Mouse (Mus musculus): Measurements from ENCODE around the gene Odf3.

Odf3 gene

DNA sequence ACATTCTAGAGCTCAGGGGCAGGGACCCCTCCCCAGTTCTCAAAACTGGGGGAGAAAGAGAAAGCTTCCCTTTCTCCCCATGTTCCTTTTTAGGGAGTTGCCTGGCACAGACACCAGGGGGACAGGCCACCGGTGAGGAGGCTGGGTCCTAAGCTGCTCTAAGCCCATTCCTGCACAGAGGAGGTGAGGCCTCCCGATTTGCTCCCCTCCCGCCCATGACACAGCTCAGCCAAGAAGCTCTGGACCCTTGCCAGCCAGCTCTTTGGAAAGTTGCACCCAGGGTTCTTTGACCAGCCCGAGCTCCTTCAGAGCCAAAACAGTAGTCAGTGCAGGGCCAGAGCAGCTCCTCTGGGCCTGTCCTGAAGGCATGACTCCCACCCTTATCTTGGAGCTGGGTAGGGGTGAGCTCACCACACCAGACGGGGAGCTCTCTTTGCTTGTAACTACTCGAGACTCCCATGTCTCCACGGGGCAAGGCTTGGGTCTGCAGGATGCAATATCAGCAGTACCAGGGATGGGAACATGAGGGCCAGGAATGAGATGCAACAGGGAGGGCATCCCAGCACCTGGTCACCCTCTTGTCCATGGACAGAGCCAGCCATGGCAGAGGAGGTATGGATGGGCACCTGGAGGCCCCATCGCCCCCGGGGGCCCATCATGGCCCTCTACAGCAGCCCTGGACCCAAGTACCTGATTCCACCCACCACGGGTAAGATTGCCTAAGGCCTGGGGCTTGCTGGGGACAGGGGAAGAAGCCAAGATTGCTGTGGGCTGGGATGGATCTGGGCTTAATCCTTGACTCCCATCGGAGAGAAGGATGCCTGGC lies at the start of gene Odf3:
TSS of gene Odf3 (plus strand) at position 51 of the 826 bp plus-strand sequence.
- ChIA-PET CTCF (interaction anchor here (0.5 to 6.3 kb wide), 12 partner anchors 19 to 329 kb away, joined by 3 to 50 read pairs (median 4); no protein-coding TSS in a partner anchor), POLR2A (interaction anchor here in 3 of 4 experiments (0.6 to 2.6 kb wide), 14 partner anchors 9 to 491 kb away, joined by 3 to 24 read pairs (median 5); partner anchors contain the start of genes Gm45785 (in 3 of the 3), Ric8a (in 3 of the 3), Bet1l (in 2 of the 3) and B4galnt4 (in 1 of the 3))

DNA sequence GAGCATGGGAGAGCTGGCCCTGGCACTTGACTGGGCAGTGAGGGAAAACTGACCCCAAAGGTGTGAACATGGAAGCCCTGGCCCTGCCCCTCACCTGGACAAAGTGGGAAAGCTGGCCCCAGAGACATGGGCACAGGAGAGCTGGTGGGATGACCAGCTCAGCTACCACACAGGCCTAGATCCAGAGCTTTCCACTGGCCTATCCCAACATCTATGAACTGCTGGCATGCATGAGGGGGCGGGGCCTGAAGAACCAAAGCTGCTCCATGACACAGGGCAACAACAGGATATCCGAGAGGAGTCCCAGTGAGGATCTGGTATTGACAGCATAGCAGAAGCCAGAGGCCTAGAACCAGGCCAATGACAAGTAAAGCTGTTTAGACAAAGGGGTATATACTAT lies 49.4 kb upstream of the Odf3 start:
- POLR2A ChIA-PET, result interaction anchor here in 1 of 4 experiments (0.5 kb wide), 1 partner anchor 805 kb away, joined by 6 read pairs; no protein-coding TSS in a partner anchor

GRCm38 (mm10) chr7:140802629-140803028 lies 45.0 kb upstream of the Odf3 start:
- POLR2A ChIA-PET, result interaction anchor here in 1 of 4 experiments (0.6 kb wide), 1 partner anchor 20 kb away, joined by 3 read pairs; no protein-coding TSS in a partner anchor
- CTCF ChIA-PET, result no interaction called here

More for the DNA sequence above, 49.4 kb upstream of the Odf3 start:
- CTCF ChIA-PET, result interaction anchor here in 1 of 4 experiments (0.6 to 1.0 kb wide), 2 partner anchors 13 to 21 kb away, joined by 3 read pairs; no protein-coding TSS in a partner anchor

- ChIA-PET POLR2A (interaction anchor here in 3 of 4 experiments (0.6 to 1.9 kb wide), 10 partner anchors 11 to 1269 kb away, joined by 3 to 12 read pairs (median 3); partner anchors contain the start of genes Zfp941 (in 2 of the 3) and Syce1 (in 1 of the 3)), CTCF (interaction anchor here (0.5 to 4.4 kb wide), 49 partner anchors 9 to 730 kb away, joined by 3 to 23 read pairs (median 4); partner anchors contain the start of genes Syce1 (in 2 of the 4), Urah (in 2 of the 4), Zfp941 (in 2 of the 4) and Fuom (in 1 of the 4))
Observed at GRCm38 (mm10) chr7:140805704-140806103, 41.9 kb upstream of the Odf3 start.

- CTCF ChIA-PET, result interaction anchor here in 1 of 4 experiments (0.7 to 0.9 kb wide), 3 partner anchors 9 to 622 kb away, joined by 3 to 4 read pairs (median 3); no protein-coding TSS in a partner anchor
- POLR2A ChIA-PET, result interaction anchor here in 1 of 4 experiments (0.6 kb wide), 1 partner anchor 626 kb away, joined by 3 read pairs; no protein-coding TSS in a partner anchor
Observed at GRCm38 (mm10) chr7:140810496-140810895, 37.1 kb upstream of the Odf3 start.

GRCm38 (mm10) chr7:140811714-140812113 lies 35.9 kb upstream of the Odf3 start:
- CTCF ChIA-PET, result interaction anchor here in 1 of 4 experiments (1.1 to 1.2 kb wide), 2 partner anchors 13 to 14 kb away, joined by 3 to 8 read pairs; no protein-coding TSS in a partner anchor
- POLR2A ChIA-PET, result interaction anchor here in 2 of 4 experiments (0.9 to 1.5 kb wide), 4 partner anchors 8 to 29 kb away, joined by 3 to 4 read pairs (median 3); partner anchors contain the start of gene Syce1 (in 1 of the 2)

DNA sequence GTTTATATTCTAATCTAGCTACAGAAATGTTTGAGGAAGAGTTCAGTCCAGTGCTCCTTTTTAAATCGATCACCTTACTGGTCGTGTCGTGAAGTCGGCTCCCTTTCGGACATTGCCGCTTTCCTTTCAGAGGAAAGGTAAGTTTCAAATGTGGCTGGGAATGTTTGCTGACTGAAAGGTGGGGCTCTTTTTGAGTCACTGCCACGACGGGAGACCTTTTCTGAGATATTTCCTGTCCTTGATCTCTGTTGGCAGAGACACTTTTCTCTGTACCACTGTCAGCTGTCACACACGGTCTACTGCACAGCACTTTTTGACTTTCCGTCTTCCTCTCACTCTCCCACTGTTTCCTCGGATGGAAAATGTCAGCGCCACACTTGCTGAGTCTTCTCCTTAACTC lies 34.8 kb upstream of the Odf3 start:
- CTCF ChIA-PET, result interaction anchor here in 1 of 4 experiments (0.9 kb wide), 1 partner anchor 14 kb away, joined by 3 read pairs; no protein-coding TSS in a partner anchor
- POLR2A ChIA-PET, result interaction anchor here in 2 of 4 experiments (0.7 to 1.3 kb wide), 5 partner anchors 8 to 44 kb away, joined by 3 to 7 read pairs (median 3); partner anchors contain the start of genes Bet1l (in 1 of the 2), Gm45785 (in 1 of the 2), Ric8a (in 1 of the 2) and Zfp941 (in 1 of the 2)

DNA sequence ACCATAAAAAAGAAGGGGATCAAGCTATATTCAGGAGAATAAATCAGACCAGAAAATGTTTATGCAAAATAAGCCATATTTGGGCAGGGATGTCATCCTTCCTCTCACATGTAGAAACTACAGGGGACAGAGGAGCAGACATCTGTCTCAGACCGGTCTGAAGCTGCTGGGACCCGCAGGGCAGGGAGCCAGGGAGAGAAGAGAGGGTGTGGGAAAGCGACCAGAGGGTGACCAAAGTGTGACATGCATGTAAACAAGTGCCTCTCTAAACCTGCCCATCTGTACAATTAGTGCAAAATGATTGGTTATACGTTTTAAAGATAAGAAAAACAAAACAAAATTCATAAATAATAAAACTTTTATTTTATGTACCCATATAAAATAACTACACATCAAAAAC lies 27.4 kb upstream of the Odf3 start:
- ChIA-PET CTCF (interaction anchor here in 3 of 4 experiments (0.6 to 2.1 kb wide), 3 partner anchors 10 to 625 kb away, joined by 3 to 8 read pairs (median 6); no protein-coding TSS in a partner anchor), POLR2A (interaction anchor here in 1 of 4 experiments (1.1 to 1.7 kb wide), 5 partner anchors 9 to 334 kb away, joined by 3 to 4 read pairs (median 4); no protein-coding TSS in a partner anchor)

DNA sequence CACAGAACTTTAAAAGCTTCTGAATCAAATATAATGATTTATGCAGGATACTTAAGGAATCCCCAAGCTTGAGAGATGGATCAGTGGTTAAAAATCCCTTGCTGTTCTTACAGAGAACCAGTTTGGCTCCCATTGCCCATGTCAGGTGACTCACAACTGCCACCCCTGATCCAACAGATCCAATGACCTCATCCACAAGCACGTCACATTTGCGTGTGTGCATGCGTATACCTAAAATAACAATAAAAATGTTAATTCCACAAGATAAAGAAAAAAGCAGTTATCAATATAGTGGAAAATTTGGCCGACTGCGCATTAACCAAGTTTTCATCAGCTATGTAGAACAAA lies 26.3 kb upstream of the Odf3 start:
- CTCF ChIA-PET, result interaction anchor here (0.6 to 2.1 kb wide), 9 partner anchors 15 to 1280 kb away, joined by 3 to 12 read pairs (median 6); partner anchors contain the start of gene Ptdss2 (in 1 of the 4)
- POLR2A ChIA-PET, result interaction anchor here in 3 of 4 experiments (0.5 to 2.7 kb wide), 55 partner anchors 9 to 1081 kb away, joined by 3 to 16 read pairs (median 4); partner anchors contain the start of genes Gm45785 (in 3 of the 3), Echs1 (in 2 of the 3), Paox (in 2 of the 3) and Ric8a (in 2 of the 3)

- POLR2A ChIA-PET, result interaction anchor here in 3 of 4 experiments (0.5 to 2.7 kb wide), 63 partner anchors 9 to 1080 kb away, joined by 3 to 16 read pairs (median 3); partner anchors contain the start of genes Gm45785 (in 3 of the 3), Urah (in 3 of the 3), Echs1 (in 2 of the 3) and Paox (in 2 of the 3)
- CTCF ChIA-PET, result interaction anchor here (0.6 to 2.1 kb wide), 11 partner anchors 13 to 1281 kb away, joined by 3 to 12 read pairs (median 6); partner anchors contain the start of genes Ptdss2 (in 1 of the 4) and Urah (in 1 of the 4)
Observed at GRCm38 (mm10) chr7:140821653-140822329, 25.8 kb upstream of the Odf3 start, which contains the start of gene Zfp941. TSS of gene Zfp941 (minus strand) at chr7:140822178.

DNA sequence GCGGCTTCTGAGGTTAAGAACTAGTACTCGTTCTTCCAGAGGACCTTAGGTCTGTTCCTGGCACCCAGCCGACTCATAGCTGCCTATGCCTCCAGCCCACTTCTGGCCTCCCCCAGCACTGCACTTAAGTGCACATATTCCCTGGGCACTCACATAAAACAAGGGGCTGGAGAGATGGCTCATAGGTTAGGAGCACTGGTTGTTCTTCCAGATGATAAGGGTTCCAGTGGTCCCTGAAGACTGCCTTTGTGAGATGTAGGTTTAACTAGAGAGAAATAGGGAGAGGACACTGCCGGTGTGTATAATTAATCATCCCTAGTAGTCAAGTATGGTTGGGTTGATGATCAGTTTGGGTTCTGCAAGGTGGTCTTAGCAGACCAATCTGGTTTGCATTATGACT lies 24.9 kb upstream of the Odf3 start:
- POLR2A ChIA-PET, result interaction anchor here in 2 of 4 experiments (0.8 to 2.7 kb wide), 6 partner anchors 10 to 226 kb away, joined by 3 to 16 read pairs (median 8); partner anchors contain the start of genes Gm45785 (in 1 of the 2), Ric8a (in 1 of the 2) and Urah (in 1 of the 2)
- CTCF ChIA-PET, result interaction anchor here in 1 of 4 experiments (0.7 kb wide), 1 partner anchor 14 kb away, joined by 3 read pairs; no protein-coding TSS in a partner anchor

DNA sequence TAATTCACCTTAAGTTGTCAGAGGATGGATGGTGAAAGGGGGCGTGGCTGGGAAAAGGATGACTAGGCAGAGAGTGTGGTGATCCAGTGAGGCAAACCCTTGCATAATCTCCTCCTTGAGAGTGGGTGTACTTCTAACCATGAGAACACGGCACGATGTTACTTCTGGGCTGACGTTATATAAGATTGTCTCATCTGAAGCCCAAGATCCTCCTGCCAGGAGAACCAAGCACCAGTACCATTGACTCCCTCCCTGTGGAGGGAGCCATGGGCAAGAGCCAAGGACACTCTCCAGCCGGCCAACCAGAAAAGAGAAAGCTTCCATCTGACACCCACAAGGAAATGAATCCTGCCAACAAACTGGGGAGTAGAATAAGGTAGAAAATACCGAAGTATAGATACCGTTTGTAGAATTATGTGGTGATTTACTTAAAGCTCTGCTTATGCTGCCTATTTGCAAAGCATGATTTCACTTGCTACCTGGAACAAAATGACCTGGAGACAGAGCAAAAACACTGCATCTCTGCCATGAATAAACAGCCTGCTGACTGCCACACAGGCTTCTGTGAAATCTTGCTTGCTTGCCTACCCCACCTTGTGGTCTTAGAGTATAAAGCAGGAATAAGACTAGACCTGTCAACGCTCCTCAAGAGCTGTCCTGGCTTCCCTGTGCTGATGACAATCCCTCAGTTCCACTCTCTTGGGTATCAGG lies 19.3 kb upstream of the Odf3 start:
- POLR2A ChIA-PET, result interaction anchor here in 2 of 4 experiments (0.8 to 1.2 kb wide), 3 partner anchors 8 to 28 kb away, joined by 3 to 5 read pairs (median 4); partner anchors contain the start of gene Gm45785 (in 1 of the 2)

DNA sequence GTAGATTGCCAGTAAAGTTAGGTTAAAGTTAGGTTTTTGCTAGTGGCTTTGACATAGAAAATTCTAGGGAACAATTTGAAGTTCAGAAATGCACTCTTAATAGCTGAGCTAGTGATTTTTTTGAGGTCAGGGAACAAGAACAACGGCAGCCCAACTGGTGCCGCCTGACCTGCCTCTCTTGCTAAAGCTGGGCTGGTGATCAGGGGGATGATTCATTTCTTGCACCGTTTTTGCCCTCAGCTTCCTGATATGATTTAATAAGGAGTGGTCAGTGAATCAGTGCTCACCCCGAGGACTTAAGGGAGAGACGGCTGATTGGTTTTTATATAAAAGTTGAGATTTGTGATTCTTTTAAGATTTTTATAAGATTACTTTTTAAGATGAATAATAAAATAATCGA lies 16.2 kb upstream of the Odf3 start:
- CTCF ChIA-PET, result interaction anchor here in 2 of 4 experiments (0.6 to 1.0 kb wide), 2 partner anchors 9 to 643 kb away, joined by 3 read pairs; no protein-coding TSS in a partner anchor
- POLR2A ChIA-PET, result interaction anchor here in 2 of 4 experiments (0.6 to 2.4 kb wide), 5 partner anchors 9 to 142 kb away, joined by 3 to 9 read pairs (median 3); partner anchors contain the start of gene Zfp941 (in 2 of the 2)

More for the DNA sequence above, 19.3 kb upstream of the Odf3 start:
- CTCF ChIA-PET, result interaction anchor here (0.5 to 1.9 kb wide), 16 partner anchors 11 to 745 kb away, joined by 3 to 9 read pairs (median 3); partner anchors contain the start of genes Mtg1 (in 1 of the 4) and Odf3 (in 1 of the 4)

DNA sequence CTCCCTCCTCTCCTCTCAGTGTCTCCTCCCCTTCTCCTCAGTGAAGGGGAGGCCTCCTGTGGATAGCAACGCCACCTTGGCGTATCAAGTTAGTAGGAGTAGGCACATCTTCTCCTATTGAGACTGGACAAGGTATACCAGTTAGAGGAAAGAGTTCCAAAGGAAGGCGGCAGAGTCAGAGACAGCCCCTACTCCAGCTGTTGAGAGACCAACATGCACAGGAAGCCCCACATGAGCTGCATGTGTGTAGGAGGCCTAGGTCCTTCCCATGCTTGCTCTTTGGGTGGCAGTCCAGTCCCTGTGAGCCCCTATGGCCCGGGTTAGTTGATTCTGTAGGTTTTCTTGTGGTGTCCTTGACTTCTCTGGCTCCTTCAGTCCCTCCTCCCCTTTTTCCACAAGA lies 14.3 kb upstream of the Odf3 start:
- ChIA-PET POLR2A (interaction anchor here in 1 of 4 experiments (0.8 kb wide), 1 partner anchor 12 kb away, joined by 3 read pairs; no protein-coding TSS in a partner anchor), CTCF (interaction anchor here in 1 of 4 experiments (0.6 to 0.7 kb wide), 2 partner anchors 770 to 1826 kb away, joined by 3 to 5 read pairs; no protein-coding TSS in a partner anchor)

DNA sequence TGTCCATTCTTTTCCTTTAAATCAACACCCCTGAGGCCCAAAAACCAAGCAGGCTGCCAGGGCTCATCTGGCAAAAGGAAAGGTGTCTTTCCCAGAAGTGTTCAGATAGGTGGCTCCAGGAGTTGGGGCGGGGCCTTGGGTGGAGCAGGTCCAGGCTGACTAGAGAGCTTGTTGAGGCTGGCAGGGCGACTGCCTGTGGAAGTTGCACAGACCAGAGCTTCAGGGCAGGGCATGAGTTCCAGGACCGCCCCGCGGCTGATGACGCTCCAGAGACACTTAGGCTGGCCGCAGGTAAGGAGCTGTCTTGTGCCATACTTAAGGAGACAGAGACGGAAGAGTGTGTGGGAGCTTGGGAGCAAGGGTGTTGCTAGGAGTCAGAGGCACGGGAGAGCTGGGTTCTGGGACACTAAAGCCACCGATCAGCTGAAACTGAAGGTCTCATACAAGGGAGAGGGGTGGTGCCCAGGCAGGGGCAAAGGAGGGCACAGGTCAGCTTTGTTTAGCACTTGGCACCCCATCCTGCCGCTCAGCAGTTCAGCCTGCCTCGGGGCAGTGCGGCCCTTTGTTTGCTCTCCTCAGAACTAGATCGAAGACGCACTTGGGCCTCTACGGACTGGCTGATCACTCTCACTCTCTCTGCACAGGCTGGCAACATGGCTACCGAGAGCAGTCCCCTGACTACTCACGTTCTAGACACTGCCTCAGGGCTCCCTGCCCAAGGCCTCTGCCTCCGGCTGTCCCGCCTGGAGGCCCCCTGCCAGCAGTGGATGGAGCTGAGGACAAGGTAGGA lies 12.4 kb upstream of the Odf3 start, which contains the start of gene Urah:
TSS of gene Urah (plus strand) at position 51 of the 790 bp plus-strand sequence.
- CTCF ChIA-PET, result interaction anchor here (0.6 to 2.1 kb wide), 12 partner anchors 10 to 690 kb away, joined by 3 to 13 read pairs (median 4); partner anchors contain the start of genes Scgb1c1 (in 3 of the 4) and Zfp941 (in 1 of the 4)
- POLR2A ChIA-PET, result interaction anchor here (0.5 to 2.7 kb wide), 19 partner anchors 8 to 748 kb away, joined by 3 to 16 read pairs (median 3); partner anchors contain the start of genes Zfp941 (in 3 of the 4), Echs1 (in 1 of the 4), Gm45785 (in 1 of the 4) and Rassf7 (in 1 of the 4)

All from embryonic stem cell, embryonic (primary cell).